Mouse (Mus musculus): ENCODE measurements around the gene Golph3. TPM values are rescaled to one million over a fixed set of nuclear protein-coding genes. Genes with fewer than 3 reads are reported as not detected.

Gene Golph3
- polyA plus RNA-seq, 1 experiment, result 81.6 TPM

DNA sequence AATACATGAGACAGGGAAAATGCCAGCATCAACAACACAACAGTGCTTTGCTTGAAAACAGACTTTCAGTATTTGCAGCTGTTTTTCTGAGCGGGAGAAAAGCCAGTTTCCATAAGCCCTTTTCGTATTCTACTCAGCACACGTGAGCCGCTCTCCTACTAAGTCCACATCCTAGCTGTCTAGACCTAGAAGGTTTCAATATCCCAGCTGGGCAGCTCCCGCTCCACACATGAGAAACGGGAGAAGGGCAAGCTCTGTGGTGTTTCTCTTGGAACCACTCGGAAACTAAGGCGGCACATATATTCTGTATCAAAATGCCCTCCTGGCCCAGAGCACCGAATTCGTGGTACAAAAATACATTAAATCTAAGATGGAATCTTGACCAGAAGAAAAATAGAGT, 73.5 kb downstream of the Golph3 start:
- H3K27ac ChIP-seq (ENCODE audit: insufficient read depth, low read length), result no peak overlapping the region
- no peaks in the 10 kb centered on the region for H3K4me1 ChIP-seq (ENCODE audit: control insufficient read depth, insufficient read depth, low read length)
- TF ChIP-seq POLR2A (IDR thresholded peaks at IDR 0.05; ENCODE audit: extremely low read depth, insufficient read depth, low read length) (no peak), CTCF (IDR thresholded peaks at IDR 0.05; ENCODE audit: extremely low read depth, insufficient read depth, low read length) (no peak)
- no peak overlapping the region for H3K4me3 ChIP-seq (ENCODE audit: insufficient read depth, low read length)

DNA sequence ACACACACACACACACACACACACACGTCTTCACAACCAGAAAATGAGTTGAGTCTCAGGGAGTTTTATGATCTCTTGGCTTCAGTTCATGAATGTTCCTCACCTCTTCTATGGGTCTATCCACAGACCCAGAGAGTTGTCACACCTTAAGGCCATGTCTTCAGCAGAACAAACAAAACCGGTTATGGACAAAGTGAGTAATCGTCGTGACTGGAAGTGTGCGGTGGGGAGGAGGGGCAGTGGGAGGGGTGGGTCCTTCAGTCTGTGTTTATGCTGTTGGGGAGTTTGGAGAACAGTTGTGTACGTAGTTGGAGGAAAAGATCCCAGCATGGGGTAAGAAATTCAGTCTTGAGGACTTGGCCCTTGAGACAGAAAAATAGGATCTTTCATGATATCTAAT, 75.8 kb downstream of the Golph3 start:
- TF ChIP-seq CTCF (IDR thresholded peaks at IDR 0.05; ENCODE audit: extremely low read depth, insufficient read depth, low read length) (no peak), POLR2A (IDR thresholded peaks at IDR 0.05; ENCODE audit: extremely low read depth, insufficient read depth, low read length) (no peak)
- Histone ChIP-seq H3K27ac (ENCODE audit: insufficient read depth, low read length) (no peak overlapping the region), H3K4me1 (ENCODE audit: control insufficient read depth, insufficient read depth, low read length) (peaks cover under 1% of the 10 kb centered on the region; the same call in 1 of the 2 replicates), H3K4me3 (ENCODE audit: insufficient read depth, low read length) (no peak overlapping the region)

Other genes starting within 250 kb of the Golph3 start
- 147 and 149 TPM in 2 replicates for gene Zfr, start 203.6 kb upstream of the Golph3 start, polyA plus RNA-seq (2012; rRNA removed)
- 30.5 and 32.0 TPM in 2 replicates for gene Mtmr12, start 116.4 kb upstream of the Golph3 start, polyA plus RNA-seq (2012; rRNA removed)
- not detected in 2 replicates for gene 1810049J17Rik, start 449 bp downstream of the Golph3 start, polyA plus RNA-seq (2012; rRNA removed)

All from cortical plate, adult 2 months (tissue).